Mouse (Mus musculus) liver, postnatal 0 days (tissue): ENCODE measurements around the gene Fau. TPM values are rescaled to one million over a fixed set of nuclear protein-coding genes. Genes with fewer than 3 reads are reported as not detected.

Source experiments
- ATAC-seq: fragments of 200-750 bp; cut with Nextera tagmentation; 2 replicates; pipeline ENCODE4 v1.8.0; 2017; ENCODE audit warnings: mild to moderate bottlenecking, moderate library complexity
- DNase-seq: peaks from one replicate; pipeline ENCODE4 v3.0.0-alpha.2; 2016
- H3K27ac ChIP-seq: fragments of 300-500 bp; sonication (generic); 2 replicates; pipeline ENCODE4 v1.5.1; 2014; ENCODE audit warnings: antibody characterized with exemption, moderate library complexity, mild to moderate bottlenecking, low read depth
- H3K27me3 ChIP-seq: fragments of 300-500 bp; sonication (generic); 2 replicates; pipeline ENCODE4 v1.6.1; 2014; ENCODE audit warnings: low read length, control low read depth, mixed read lengths; ENCODE audit not compliant: insufficient read depth
- H3K36me3 ChIP-seq: fragments of 300-500 bp; sonication (generic); replicated peaks from 2 replicates; pipeline ENCODE4 v1.6.1; 2014; ENCODE audit warnings: mild to moderate bottlenecking, control low read depth, low read length, moderate library complexity, mixed read lengths; ENCODE audit not compliant: insufficient read depth
- H3K4me1 ChIP-seq: fragments of 300-500 bp; sonication (generic); 2 replicates; pipeline ENCODE4 v1.6.1; 2014; ENCODE audit warnings: antibody characterized with exemption, mild to moderate bottlenecking, control low read depth; ENCODE audit not compliant: insufficient read depth
- H3K4me2 ChIP-seq: fragments of 300-500 bp; sonication (generic); 2 replicates; pipeline ENCODE4 v1.6.1; 2014; ENCODE audit warnings: low read depth, mild to moderate bottlenecking, low read length, moderate library complexity, mixed read lengths
- H3K4me3 ChIP-seq: fragments of 300-500 bp; sonication (generic); 2 replicates; pipeline ENCODE4 v1.5.1; 2014; ENCODE audit warnings: low read depth, low read length
- H3K9ac ChIP-seq: fragments of 300-500 bp; sonication (generic); replicated peaks from 2 replicates; pipeline ENCODE4 v1.6.1; 2014; ENCODE audit warnings: mild to moderate bottlenecking, moderate library complexity
- H3K9me3 ChIP-seq: fragments of 300-500 bp; sonication (generic); 2 replicates; pipeline ENCODE4 v1.6.1; 2016; ENCODE audit warnings: mild to moderate bottlenecking, control low read depth, low read length, mixed read lengths
- CTCF ChIP-seq: sonication (generic); IDR thresholded peaks from 2 replicates; pipeline ENCODE4 v1.5.1; 2016; ENCODE audit warnings: antibody characterized with exemption, low read depth
- EP300 ChIP-seq: IDR thresholded peaks from 2 replicates; pipeline ENCODE4 v1.6.1; 2016; ENCODE audit warnings: antibody characterized with exemption, low read depth, mild to moderate bottlenecking
- WGBS: fragments of 180-500 bp; shearing (Covaris S2); extraction: QIAGEN DNeasy Blood & Tissue Kit; methylation state at CpG from one replicate; pipeline ENCODE4 v1.1.7; 2014; ENCODE audit not compliant: insufficient replicate concordance; 5-methylcytosine and 5-hydroxymethylcytosine counted together
- polyA plus RNA-seq: library from polyadenylated mRNA; unstranded; fragments of >200 nt; fragmentation: Nextera tagmentation; extraction: Ambion mirVana; gene quantifications from 2 replicates; pipeline ENCODE4 v1.2.1, GENCODE M21; 2015

The Fau gene
- polyA plus RNA-seq, 1 experiment from 2014 or later, result 781 TPM

DNA sequence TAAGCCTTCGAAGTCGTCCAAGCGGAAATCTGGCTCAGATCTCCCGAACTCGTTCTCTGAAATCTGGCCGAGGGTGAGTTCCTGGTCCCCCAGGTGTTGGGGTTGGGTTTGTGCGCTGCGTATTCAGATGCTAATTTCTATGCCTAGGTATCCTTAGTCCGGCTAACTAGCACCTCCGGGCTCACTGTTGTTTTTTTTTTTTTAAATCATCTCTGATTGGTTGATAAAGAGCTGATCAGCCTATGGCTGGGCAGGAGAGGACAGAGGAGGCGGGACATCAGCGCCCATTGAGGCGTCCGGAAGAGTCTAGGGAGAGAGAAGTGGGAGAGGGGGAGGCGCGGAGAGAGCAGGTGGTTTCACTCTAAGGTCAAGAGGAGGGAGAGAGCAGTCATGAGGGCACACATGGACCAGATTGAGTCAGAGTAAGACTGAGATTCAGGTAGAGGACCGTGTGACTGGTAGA lies 27.8 kb downstream of the Fau start:
- H3K9me3 ChIP-seq, result no peaks in the 10 kb centered on the region
- ATAC-seq, result peak; percentile 76
- peak overlapping the region; percentile 98 for H3K4me2 ChIP-seq
- TF ChIP-seq EP300 (no peak), CTCF (no peak)
- 2% methylated on average over 17 of the region's 17 CpGs for WGBS
- peaks cover 56% of the 10 kb centered on the region for H3K36me3 ChIP-seq
- H3K27me3 ChIP-seq, result no peaks in the 10 kb centered on the region
- DNase-seq, result peak; percentile 80
- peaks cover 21% of the 10 kb centered on the region for H3K4me1 ChIP-seq
- H3K4me3 ChIP-seq, result peak overlapping the region; percentile 93
- peak overlapping the region; percentile 70 for H3K27ac ChIP-seq
- H3K9ac ChIP-seq, result peak overlapping the region; percentile 85

DNA sequence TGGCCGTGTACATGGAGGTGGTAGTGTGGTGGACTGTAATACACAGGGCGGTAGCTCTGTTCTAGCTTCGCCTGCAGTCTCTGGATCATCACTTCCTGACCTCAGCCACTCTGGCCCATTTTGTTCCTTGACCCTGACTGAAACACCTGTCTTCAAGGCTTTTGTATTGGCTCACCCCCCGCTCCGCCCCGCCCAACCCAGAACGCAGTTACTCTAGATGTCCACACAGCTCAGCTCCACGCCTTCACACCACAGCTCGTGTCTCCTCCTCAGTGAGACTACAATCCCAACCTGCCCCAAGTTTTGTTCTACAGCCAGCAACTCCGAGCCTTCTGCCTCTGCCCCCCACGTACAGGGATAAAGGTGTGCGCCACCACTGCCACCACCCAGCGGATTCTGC lies 31.2 kb downstream of the Fau start:
- Histone ChIP-seq H3K4me2 (no peak overlapping the region), H3K9ac (no peak overlapping the region), H3K36me3 (peaks cover 57% of the 10 kb centered on the region), H3K27ac (no peak overlapping the region), H3K4me1 (peaks cover 17% of the 10 kb centered on the region), H3K4me3 (no peak overlapping the region), H3K27me3 (no peaks in the 10 kb centered on the region), H3K9me3 (no peaks in the 10 kb centered on the region)
- ATAC-seq (no peak), DNase-seq (no peak)
- TF ChIP-seq CTCF (no peak), EP300 (no peak)
- WGBS, result 92% methylated on average over 13 of the region's 13 CpGs

DNA sequence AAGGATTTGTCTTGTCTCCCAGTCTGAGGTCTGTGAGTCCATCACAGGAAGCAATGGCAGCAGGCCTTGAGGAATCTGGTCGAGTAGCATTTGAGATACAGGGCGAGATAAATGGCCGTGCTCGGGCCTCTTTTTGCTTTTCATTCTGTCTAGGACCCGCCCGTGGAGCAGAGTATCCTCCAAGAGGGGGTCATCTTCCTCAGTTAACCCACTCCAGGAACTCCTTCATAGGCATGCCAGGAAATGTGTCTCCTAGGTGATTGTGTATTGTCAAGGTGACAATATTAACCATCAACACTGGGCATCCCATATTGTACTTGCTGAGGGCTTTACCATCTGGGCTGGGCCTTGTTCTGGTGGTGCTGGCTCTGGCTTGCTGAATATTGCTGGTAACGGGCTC lies 36.5 kb downstream of the Fau start, which contains the start of gene AC131692.1:
Gene AC131692.1, plus strand, starts transcription at position 301 of the 400 bp plus-strand sequence.
- H3K27me3 ChIP-seq, result no peaks in the 10 kb centered on the region
- DNase-seq, result no peak
- H3K9me3 ChIP-seq, result no peaks in the 10 kb centered on the region
- ATAC-seq, result no peak
- no peak within 1 kb of the TSS for H3K4me2 ChIP-seq
- H3K4me1 ChIP-seq, result no peaks in the 10 kb centered on the region
- no peak within 1 kb of the TSS for H3K9ac ChIP-seq
- H3K4me3 ChIP-seq, result no peak within 1 kb of the TSS
- peaks cover 46% of the 10 kb centered on the region for H3K36me3 ChIP-seq
- H3K27ac ChIP-seq, result no peak within 1 kb of the TSS
- TF ChIP-seq EP300 (no peak), CTCF (no peak)
- WGBS, result 82% methylated on average over 7 of the region's 7 CpGs

DNA sequence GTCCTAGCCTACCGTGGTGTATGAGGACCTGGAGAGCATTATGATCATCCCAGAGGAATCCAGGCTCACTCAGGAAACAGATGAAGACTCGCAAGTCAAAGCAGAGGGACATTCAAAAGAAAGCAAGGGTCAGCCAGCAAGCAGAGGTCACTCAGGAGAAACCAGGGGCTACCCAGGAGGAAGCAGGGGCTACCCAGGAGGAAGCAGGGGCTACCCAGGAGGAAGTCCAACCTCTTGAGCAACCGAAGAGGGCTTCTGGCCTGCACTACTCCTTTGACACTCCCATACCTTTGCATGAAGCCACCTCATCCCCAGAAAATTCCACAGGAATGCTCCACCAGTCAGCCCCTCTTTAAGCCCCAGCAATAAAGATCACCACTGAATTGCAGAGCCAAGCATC lies 40.2 kb downstream of the Fau start:
- DNase-seq (no peak), ATAC-seq (no peak)
- Histone ChIP-seq H3K9me3 (no peaks in the 10 kb centered on the region), H3K27ac (no peak overlapping the region), H3K36me3 (peaks cover 14% of the 10 kb centered on the region), H3K4me1 (peaks cover 10% of the 10 kb centered on the region), H3K4me2 (no peak overlapping the region), H3K27me3 (no peaks in the 10 kb centered on the region), H3K4me3 (no peak overlapping the region), H3K9ac (no peak overlapping the region)
- TF ChIP-seq EP300, result no peak
- TF ChIP-seq CTCF, result no peak
- WGBS, result 70% methylated on average over 3 of the region's 3 CpGs

DNA sequence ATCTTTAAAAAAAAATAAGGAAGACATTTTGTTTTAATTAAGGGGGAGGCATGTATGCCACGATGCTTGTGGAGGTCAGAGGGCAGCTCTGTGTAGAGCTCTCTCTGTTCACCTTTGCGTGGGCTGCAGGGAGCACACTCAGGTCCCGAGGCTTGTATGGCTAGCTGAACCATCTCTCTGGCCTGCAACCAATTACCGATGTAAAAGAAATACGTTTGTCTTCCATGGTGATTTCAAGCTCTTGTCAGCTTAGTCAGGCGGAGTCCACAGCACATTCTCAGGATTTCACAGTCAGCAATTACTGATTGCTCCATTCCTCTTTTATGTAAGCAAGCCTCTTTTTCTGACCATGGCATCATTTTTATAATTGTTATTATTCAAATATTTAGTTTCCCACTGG lies 43.5 kb downstream of the Fau start:
- Histone ChIP-seq H3K4me3 (no peak overlapping the region), H3K4me2 (no peak overlapping the region), H3K9ac (no peak overlapping the region), H3K27me3 (no peaks in the 10 kb centered on the region), H3K36me3 (no peaks in the 10 kb centered on the region), H3K4me1 (peaks cover 29% of the 10 kb centered on the region), H3K27ac (no peak overlapping the region), H3K9me3 (no peaks in the 10 kb centered on the region)
- TF ChIP-seq EP300 (no peak), CTCF (no peak)
- DNase-seq (no peak), ATAC-seq (no peak)
- 71% methylated on average over 6 of the region's 6 CpGs for WGBS

DNA sequence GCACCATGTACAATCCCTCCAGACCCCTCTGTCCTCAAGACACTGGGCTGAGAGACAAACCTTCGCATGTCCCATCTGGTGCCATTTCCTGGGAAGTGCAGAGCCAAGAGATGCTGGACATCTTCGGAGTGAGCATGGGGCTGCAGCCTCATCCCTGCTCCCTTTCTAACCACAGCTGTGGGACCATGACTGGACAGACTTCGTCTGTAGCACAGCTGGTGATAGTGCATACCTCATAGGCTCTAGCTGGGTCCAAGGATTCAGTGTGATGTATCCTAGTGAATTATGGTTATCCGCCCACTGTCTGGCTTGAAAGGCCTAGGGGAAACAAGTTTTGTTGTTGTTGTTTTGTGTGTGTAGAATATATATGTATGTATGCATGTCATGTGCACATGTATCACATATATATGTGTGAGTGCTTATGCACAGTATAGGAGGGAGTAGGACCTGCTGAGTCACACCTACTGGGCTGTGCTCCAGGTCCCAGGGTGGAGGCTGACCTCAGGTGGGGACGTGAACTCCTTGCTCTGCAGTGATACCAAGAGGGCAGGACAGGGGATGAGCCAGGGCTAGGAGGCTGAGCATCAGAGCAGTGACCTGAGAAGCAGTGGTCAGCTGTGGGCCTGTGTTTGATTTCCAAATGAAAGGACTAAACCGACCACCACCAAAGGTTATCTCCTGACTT lies 44.7 kb downstream of the Fau start:
- TF ChIP-seq EP300 (no peak), CTCF (peak; percentile 20; the same call in 1 of the 2 replicates)
- no peaks in the 10 kb centered on the region for H3K36me3 ChIP-seq
- DNase-seq (peak; percentile 77), ATAC-seq (peak; percentile 96)
- no peaks in the 10 kb centered on the region for H3K27me3 ChIP-seq
- no peak overlapping the region for H3K4me3 ChIP-seq
- H3K27ac ChIP-seq, result peak overlapping the region; percentile 73
- 63% methylated on average over 6 of the region's 6 CpGs for WGBS
- H3K4me1 ChIP-seq, result peaks cover 29% of the 10 kb centered on the region
- no peaks in the 10 kb centered on the region for H3K9me3 ChIP-seq
- peak overlapping the region; percentile 26 for H3K4me2 ChIP-seq
- H3K9ac ChIP-seq, result no peak overlapping the region
